ENCODE assay signal across 8 mouse cellular contexts in genomic region chr10:81495151-81495550, GRCm38 (mm10). TPM values are rescaled to one million over a fixed set of nuclear protein-coding genes. Genes with fewer than 3 reads are reported as not detected.
DNase-seq lines count a peak whose midpoint lies in the region; ATAC-seq lines count a peak whose summit lies in the region.

No protein-coding gene starts in this region.

- H3K9me3 ChIP-seq in kidney, embryonic 15.5 days (replicated peaks) = no peaks in the 10 kb centered on the region
- H3K9me3 ChIP-seq in hindbrain, embryonic 13.5 days = no peaks in the 10 kb centered on the region
- H3K9me3 ChIP-seq in midbrain, embryonic 14.5 days (ENCODE audit: control insufficient read depth, low read length) = no peaks in the 10 kb centered on the region

- H3K36me3 ChIP-seq in kidney, embryonic 15.5 days = peaks cover 37% of the 10 kb centered on the region
- H3K36me3 ChIP-seq in hindbrain, embryonic 13.5 days = peaks cover 33% of the 10 kb centered on the region
- peaks cover 31% of the 10 kb centered on the region for H3K36me3 ChIP-seq in midbrain, embryonic 14.5 days (ENCODE audit: control insufficient read depth, insufficient read depth, low read length)

- WGBS in kidney, embryonic 15.5 days = 71% methylated on average over 6 of the region's 6 CpGs
- 77% methylated on average over 6 of the region's 6 CpGs for WGBS in hindbrain, embryonic 13.5 days
- 80% methylated on average over 6 of the region's 6 CpGs for WGBS in midbrain, embryonic 14.5 days

- ATAC-seq in kidney, embryonic 15.5 days (replicated peaks; ENCODE audit: low FRiP score) = no peak
- ATAC-seq in hindbrain, embryonic 13.5 days (ENCODE audit: low FRiP score) = no peak
- no peak for ATAC-seq in midbrain, embryonic 14.5 days (ENCODE audit: low FRiP score, low TSS enrichment)
- no peak for ATAC-seq in cerebellum, adult (ENCODE audit: insufficient number of reproducible peaks, low FRiP score, low TSS enrichment)

- H3K4me1 ChIP-seq in kidney, embryonic 15.5 days = peaks cover 38% of the 10 kb centered on the region
- peaks cover 25% of the 10 kb centered on the region for H3K4me1 ChIP-seq in brown adipose tissue, adult 24 weeks (ENCODE audit: control insufficient read depth, insufficient read depth, insufficient read length, low read length)
- H3K4me1 ChIP-seq in hindbrain, embryonic 13.5 days (replicated peaks) = peaks cover 35% of the 10 kb centered on the region
- peaks cover 17% of the 10 kb centered on the region for H3K4me1 ChIP-seq in midbrain, embryonic 14.5 days (ENCODE audit: control insufficient read depth, insufficient read depth, low read length)

- H3K4me2 ChIP-seq in kidney, embryonic 15.5 days = peak overlapping the region; percentile 94
- H3K4me2 ChIP-seq in hindbrain, embryonic 13.5 days = peak overlapping the region; percentile 100
- peak overlapping the region; percentile 96 for H3K4me2 ChIP-seq in midbrain, embryonic 14.5 days (ENCODE audit: low read length)

- peak overlapping the region; percentile 88 for H3K9ac ChIP-seq in kidney, embryonic 15.5 days
- peak overlapping the region; percentile 91 for H3K9ac ChIP-seq in hindbrain, embryonic 13.5 days
- peak overlapping the region; percentile 77 for H3K9ac ChIP-seq in midbrain, embryonic 14.5 days (replicated peaks; ENCODE audit: low read length)

- H3K27ac ChIP-seq in kidney, embryonic 15.5 days = no peak overlapping the region
- H3K27ac ChIP-seq in brown adipose tissue, adult 24 weeks (replicated peaks; ENCODE audit: low read depth, low read length) = no peak overlapping the region
- no peak overlapping the region for H3K27ac ChIP-seq in hindbrain, embryonic 13.5 days
- H3K27ac ChIP-seq in midbrain, embryonic 14.5 days (replicated peaks; ENCODE audit: low read depth, low read length) = peak overlapping the region; percentile 75; the same call in 1 of the 2 replicates

- no peaks in the 10 kb centered on the region for H3K27me3 ChIP-seq in kidney, embryonic 15.5 days
- H3K27me3 ChIP-seq in hindbrain, embryonic 13.5 days = no peaks in the 10 kb centered on the region
- H3K27me3 ChIP-seq in midbrain, embryonic 14.5 days (ENCODE audit: control insufficient read depth, insufficient read depth, low read length) = no peaks in the 10 kb centered on the region

- no peak for DNase-seq in kidney, postnatal 36 days
- DNase-seq in midbrain, embryonic 14.5 days = no peak
- no peak for DNase-seq in gastrocnemius, postnatal 25 days
- DNase-seq in thymus, postnatal 36 days = no peak

- H3K4me3 ChIP-seq in kidney, embryonic 15.5 days (replicated peaks) = peak overlapping the region; percentile 94
- peak overlapping the region; percentile 77 for H3K4me3 ChIP-seq in brown adipose tissue, adult 24 weeks (ENCODE audit: insufficient read depth, low read depth, low read length)
- H3K4me3 ChIP-seq in hindbrain, embryonic 13.5 days = peak overlapping the region; percentile 69
- H3K4me3 ChIP-seq in midbrain, embryonic 14.5 days (replicated peaks; ENCODE audit: low read depth, low read length) = peak overlapping the region; percentile 80

RNA-seq across cellular contexts. Expression of gene Ncln, which starts 1.0 kb away (rescaled TPM):
- 85.7 and 93.5 TPM in 2 replicates for polyA plus RNA-seq in kidney, embryonic 15.5 days (2015; fragmentation: Nextera tagmentation; extraction: Ambion mirVana)
- 13.9 and 17.9 TPM in 2 replicates for polyA plus RNA-seq in brown adipose tissue, adult 24 weeks (2012; ENCODE audit: insufficient read depth, insufficient read length, missing spikeins)
- polyA plus RNA-seq in hindbrain, embryonic 13.5 days (2015; fragmentation: Nextera tagmentation; extraction: Ambion mirVana) = 56.0 and 62.1 TPM in 2 replicates
- polyA plus RNA-seq in midbrain, embryonic 14.5 days (2014; fragmentation: Nextera tagmentation; extraction: Ambion mirVana) = 51.6 and 51.8 TPM in 2 replicates
- total RNA-seq in gastrocnemius, postnatal 25 days (2021) = 10 to 100 TPM; 34.2 to 47.8 TPM

RNA-seq across cellular contexts. Expression of gene S1pr4, which starts 4.8 kb away (rescaled TPM):
- polyA plus RNA-seq in kidney, embryonic 15.5 days (2015; fragmentation: Nextera tagmentation; extraction: Ambion mirVana) = 1.2 and 1.4 TPM in 2 replicates
- 0.71 and 0.79 TPM in 2 replicates for polyA plus RNA-seq in brown adipose tissue, adult 24 weeks (2012; ENCODE audit: insufficient read depth, insufficient read length, missing spikeins)
- 0.93 and 0.95 TPM in 2 replicates for polyA plus RNA-seq in hindbrain, embryonic 13.5 days (2015; fragmentation: Nextera tagmentation; extraction: Ambion mirVana)
- 0.34 and 0.47 TPM in 2 replicates for polyA plus RNA-seq in midbrain, embryonic 14.5 days (2014; fragmentation: Nextera tagmentation; extraction: Ambion mirVana)
- under 1 TPM; 0.99 to 1.00 TPM for total RNA-seq in gastrocnemius, postnatal 25 days (2021)

RNA-seq across cellular contexts. Expression of gene Celf5, which starts 12.6 kb away (rescaled TPM):
- polyA plus RNA-seq in kidney, embryonic 15.5 days (2015; fragmentation: Nextera tagmentation; extraction: Ambion mirVana) = 0.50 and 0.82 TPM in 2 replicates
- polyA plus RNA-seq in brown adipose tissue, adult 24 weeks (2012; ENCODE audit: insufficient read depth, insufficient read length, missing spikeins) = 0.63 TPM in 1 of 2 replicates, not detected in the other
- 61.3 and 69.0 TPM in 2 replicates for polyA plus RNA-seq in hindbrain, embryonic 13.5 days (2015; fragmentation: Nextera tagmentation; extraction: Ambion mirVana)
- 61.3 and 117 TPM in 2 replicates for polyA plus RNA-seq in midbrain, embryonic 14.5 days (2014; fragmentation: Nextera tagmentation; extraction: Ambion mirVana)
- under 1 TPM in 1 of 2 experiments, not detected in 1; 0.24 TPM for total RNA-seq in gastrocnemius, postnatal 25 days (2021)

RNA-seq across cellular contexts. Expression of gene Gna15, which starts 28.9 kb away (rescaled TPM):
- polyA plus RNA-seq in kidney, embryonic 15.5 days (2015; fragmentation: Nextera tagmentation; extraction: Ambion mirVana) = 0.89 and 1.00 TPM in 2 replicates
- polyA plus RNA-seq in brown adipose tissue, adult 24 weeks (2012; ENCODE audit: insufficient read depth, insufficient read length, missing spikeins) = not detected in 2 replicates
- 1.2 and 1.7 TPM in 2 replicates for polyA plus RNA-seq in hindbrain, embryonic 13.5 days (2015; fragmentation: Nextera tagmentation; extraction: Ambion mirVana)
- polyA plus RNA-seq in midbrain, embryonic 14.5 days (2014; fragmentation: Nextera tagmentation; extraction: Ambion mirVana) = 0.69 and 0.88 TPM in 2 replicates
- under 1 TPM; 0.36 to 0.62 TPM for total RNA-seq in gastrocnemius, postnatal 25 days (2021)

RNA-seq across cellular contexts. Expression of gene Nfic, which starts 39.7 kb away (rescaled TPM):
- polyA plus RNA-seq in kidney, embryonic 15.5 days (2015; fragmentation: Nextera tagmentation; extraction: Ambion mirVana) = 67.9 and 84.5 TPM in 2 replicates
- polyA plus RNA-seq in brown adipose tissue, adult 24 weeks (2012; ENCODE audit: insufficient read depth, insufficient read length, missing spikeins) = 40.9 and 42.9 TPM in 2 replicates
- polyA plus RNA-seq in hindbrain, embryonic 13.5 days (2015; fragmentation: Nextera tagmentation; extraction: Ambion mirVana) = 21.3 and 22.4 TPM in 2 replicates
- polyA plus RNA-seq in midbrain, embryonic 14.5 days (2014; fragmentation: Nextera tagmentation; extraction: Ambion mirVana) = 11.2 and 13.7 TPM in 2 replicates
- 100 to 1,000 TPM; 215 to 268 TPM for total RNA-seq in gastrocnemius, postnatal 25 days (2021)

Comparison
In these comparisons a context has a peak if more than half of its experiments do, and no peak if none do; other contexts are left out.
1. RNA of gene Celf5, which starts 12.6 kb away (polyA plus RNA-seq): 61.3 to 117 TPM in midbrain, embryonic 14.5 days and 61.3 to 69.0 TPM in hindbrain, embryonic 13.5 days; 0.50 to 0.82 TPM in kidney, embryonic 15.5 days and 0.63 TPM in brown adipose tissue, adult 24 weeks; every median in the first group is over 10 times any median in the second.
2. Peak in every context shown above with its lines, with median percentiles within 50 percentile points of each other: H3K4me2 ChIP-seq, H3K4me3 ChIP-seq and H3K9ac ChIP-seq.